Mouse (Mus musculus) cerebellum, adult 8-10 months (tissue): Measurements from ENCODE around the gene Cpeb2.

Experiments used
- DNase-seq: peaks from one replicate; pipeline ENCODE4 v3.0.0; 2022

Cpeb2 gene

GRCm38 (mm10) chr5:43232480-43233315, at the start of gene Cpeb2:
Cpeb2 (plus strand) TSS chr5:43233170.
- DNase-seq, result peak; percentile 95

- DNase-seq, result no peak
These were observed 49.4 kb upstream of the Cpeb2 start for GRCm38 (mm10) chr5:43183556-43183955.

- no peak for DNase-seq
These were observed 48.1 kb upstream of the Cpeb2 start for GRCm38 (mm10) chr5:43184834-43185233.

- no peak for DNase-seq
These were observed 47.5 kb upstream of the Cpeb2 start for GRCm38 (mm10) chr5:43185478-43185877.

GRCm38 (mm10) chr5:43200686-43201085, 32.3 kb upstream of the Cpeb2 start:
- no peak for DNase-seq

- no peak for DNase-seq
These were observed 26.4 kb upstream of the Cpeb2 start for GRCm38 (mm10) chr5:43206495-43207053.

GRCm38 (mm10) chr5:43217468-43217867, 15.5 kb upstream of the Cpeb2 start:
- DNase-seq, result no peak

GRCm38 (mm10) chr5:43217987-43218846, 14.8 kb upstream of the Cpeb2 start:
- DNase-seq, result no peak

GRCm38 (mm10) chr5:43218847-43219132, 14.2 kb upstream of the Cpeb2 start:
- DNase-seq, result no peak

GRCm38 (mm10) chr5:43223359-43223758, 9.6 kb upstream of the Cpeb2 start:
- DNase-seq, result no peak

- no peak for DNase-seq
These were observed 8.7 kb upstream of the Cpeb2 start for GRCm38 (mm10) chr5:43224245-43224644.

GRCm38 (mm10) chr5:43226160-43226559, 6.8 kb upstream of the Cpeb2 start:
- DNase-seq, result no peak

- no peak for DNase-seq
These were observed 5.4 kb upstream of the Cpeb2 start for GRCm38 (mm10) chr5:43227607-43228006.

- no peak for DNase-seq
These were observed 1.9 kb upstream of the Cpeb2 start for GRCm38 (mm10) chr5:43231061-43231460.

- no peak for DNase-seq
These were observed 856 bp upstream of the Cpeb2 start for GRCm38 (mm10) chr5:43232149-43232479.

- peak; percentile 78 for DNase-seq
These were observed 579 bp downstream of the Cpeb2 start for GRCm38 (mm10) chr5:43233316-43234181.

GRCm38 (mm10) chr5:43234321-43235185, 1.6 kb downstream of the Cpeb2 start:
- peak; percentile 59 for DNase-seq

GRCm38 (mm10) chr5:43235186-43235785, 2.3 kb downstream of the Cpeb2 start:
- peak; percentile 60 for DNase-seq

- DNase-seq, result no peak
These were observed 3.0 kb downstream of the Cpeb2 start for GRCm38 (mm10) chr5:43235997-43236396.

- DNase-seq, result no peak
These were observed 3.5 kb downstream of the Cpeb2 start for GRCm38 (mm10) chr5:43236476-43236875.

GRCm38 (mm10) chr5:43237238-43237637, 4.3 kb downstream of the Cpeb2 start:
- DNase-seq, result no peak
